Mouse (Mus musculus) midbrain, postnatal 0 days (tissue): Measurements from ENCODE around the gene Olfr612. TPM values are rescaled to one million over a fixed set of nuclear protein-coding genes. Genes with fewer than 3 reads are reported as not detected.

Experiments
- ATAC-seq: fragments of 200-750 bp; cut with Nextera tagmentation; 2 replicates; pipeline ENCODE4 v1.8.0; 2017; ENCODE audit warnings: moderate number of reproducible peaks, mild to moderate bottlenecking, moderate TSS enrichment, moderate library complexity; ENCODE audit not compliant: low FRiP score
- DNase-seq: peaks from one replicate; pipeline ENCODE4 v3.0.0-alpha.2; 2015; ENCODE audit warnings: low spot score
- H3K27ac ChIP-seq: fragments of 300-500 bp; sonication (generic); 2 replicates; pipeline ENCODE4 v1.5.1; 2014; ENCODE audit warnings: low read depth, mild to moderate bottlenecking, low read length, mixed read lengths
- H3K27me3 ChIP-seq: fragments of 300-500 bp; sonication (generic); 2 replicates; pipeline ENCODE4 v1.6.1; 2014; ENCODE audit warnings: low read length, control low read depth, mixed read lengths; ENCODE audit not compliant: insufficient read depth
- H3K36me3 ChIP-seq: fragments of 300-500 bp; sonication (generic); 2 replicates; pipeline ENCODE4 v1.6.1; 2014; ENCODE audit warnings: low read length, control low read depth, mixed read lengths; ENCODE audit not compliant: insufficient read depth
- H3K4me1 ChIP-seq: fragments of 300-500 bp; sonication (generic); 2 replicates; pipeline ENCODE4 v1.6.1; 2014; ENCODE audit warnings: mild to moderate bottlenecking, control low read depth, antibody characterized with exemption, low read length, mixed read lengths; ENCODE audit not compliant: insufficient read depth
- H3K4me2 ChIP-seq: fragments of 300-500 bp; sonication (generic); 2 replicates; pipeline ENCODE4 v1.6.1; 2014; ENCODE audit warnings: low read depth, mild to moderate bottlenecking, low read length, mixed read lengths; ENCODE audit not compliant: poor library complexity, severe bottlenecking
- H3K4me3 ChIP-seq: fragments of 300-500 bp; sonication (generic); 2 replicates; pipeline ENCODE4 v1.5.1; 2014; ENCODE audit warnings: low read depth, mild to moderate bottlenecking, low read length, moderate library complexity
- H3K9ac ChIP-seq: fragments of 300-500 bp; sonication (generic); replicated peaks from 2 replicates; pipeline ENCODE4 v1.6.1; 2014; ENCODE audit warnings: mild to moderate bottlenecking, low read length, moderate library complexity, mixed read lengths; ENCODE audit not compliant: poor library complexity, severe bottlenecking
- H3K9me3 ChIP-seq: fragments of 300-500 bp; sonication (generic); 2 replicates; pipeline ENCODE4 v1.6.1; 2016; ENCODE audit warnings: low read length, control low read depth
- CTCF ChIP-seq: IDR thresholded peaks from 2 replicates; pipeline ENCODE4 v1.5.1; 2016; ENCODE audit warnings: antibody characterized with exemption, mild to moderate bottlenecking
- WGBS: fragments of 180-500 bp; shearing (Covaris S2); extraction: QIAGEN DNeasy Blood & Tissue Kit; methylation state at CpG from one replicate; pipeline ENCODE4 v1.1.7; 2014; 5-methylcytosine and 5-hydroxymethylcytosine counted together
- microRNA-seq: library from miRNA; unstranded; fragments of <30 nt; microRNA quantifications from one replicate; pipeline ENCODE4, GENCODE M21; 2016; ENCODE audit warnings: borderline number of aligned reads
- polyA plus RNA-seq: library from polyadenylated mRNA; unstranded; fragments of >200 nt; fragmentation: Nextera tagmentation; extraction: Ambion mirVana; gene quantifications from 2 replicates; pipeline ENCODE4 v1.2.1, GENCODE M21; 2015
- total RNA-seq: library from RNA; depleted of rRNA; stranded (reverse); fragments of >200 nt; gene quantifications from 2 replicates; pipeline ENCODE4 v1.2.3, GENCODE M21; 2014; rRNA removed

The Olfr612 gene
- total and polyA plus RNA-seq, 2 experiments from 2014 or later = not detected

DNA sequence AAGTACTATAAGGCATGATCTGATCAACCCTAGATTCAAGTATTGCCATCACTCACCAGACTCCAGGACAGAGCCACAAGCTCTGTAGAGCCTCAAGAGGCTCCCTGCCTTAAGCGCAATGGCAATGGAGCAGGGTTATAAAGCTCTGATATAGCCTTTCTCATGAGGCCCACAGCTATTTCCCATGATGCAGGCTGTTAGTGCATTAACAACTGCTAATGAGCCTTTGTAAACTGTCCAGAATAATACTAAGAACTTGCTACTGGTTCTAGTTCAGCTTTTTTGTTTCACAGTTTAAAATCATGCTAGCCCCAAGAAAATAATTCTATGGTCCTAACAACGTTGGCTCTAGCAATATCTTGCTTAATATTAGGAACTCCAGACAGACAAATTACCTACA is 30.5 kb downstream of the Olfr612 start, which contains the start of gene Olfr610:
TSS of gene Olfr610 (minus strand) at position 101 of the 400 bp plus-strand sequence.
- no peak for ATAC-seq
- no peak within 1 kb of the TSS for H3K4me2 ChIP-seq
- H3K9ac ChIP-seq = no peak within 1 kb of the TSS
- H3K27me3 ChIP-seq = no peaks in the 10 kb centered on the region
- no peaks in the 10 kb centered on the region for H3K4me1 ChIP-seq
- no peak for DNase-seq
- no peaks in the 10 kb centered on the region for H3K9me3 ChIP-seq
- no peak for TF ChIP-seq CTCF
- no peak within 1 kb of the TSS for H3K27ac ChIP-seq
- H3K36me3 ChIP-seq = no peaks in the 10 kb centered on the region
- WGBS = 93% methylated on average over 2 of the region's 2 CpGs
- no peak within 1 kb of the TSS for H3K4me3 ChIP-seq

DNA sequence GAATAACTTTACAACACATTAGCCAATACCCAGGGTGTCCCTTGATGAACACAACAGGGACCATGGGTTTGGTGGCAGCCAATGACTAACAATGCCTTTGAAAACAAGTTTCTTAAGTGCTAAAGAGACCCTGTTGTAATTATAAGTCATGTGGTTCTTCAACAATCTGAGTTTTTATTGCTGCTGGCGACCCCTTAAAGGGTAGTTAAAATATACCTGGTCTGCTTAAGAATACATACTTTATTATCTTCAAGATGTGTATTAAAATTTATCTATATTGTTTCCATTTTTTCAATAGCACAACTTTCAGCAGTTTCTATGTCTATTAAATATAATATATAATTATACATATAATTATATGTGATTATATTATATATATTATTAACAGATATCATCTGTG is 44.6 kb downstream of the Olfr612 start, which contains the start of gene Olfr609:
TSS of gene Olfr609 (minus strand) at position 101 of the 400 bp plus-strand sequence.
- no peak for DNase-seq
- no peaks in the 10 kb centered on the region for H3K27me3 ChIP-seq
- TF ChIP-seq CTCF = no peak
- H3K9me3 ChIP-seq = no peaks in the 10 kb centered on the region
- H3K4me2 ChIP-seq = no peak within 1 kb of the TSS
- 60% methylated on average over 1 of the region's 1 CpGs for WGBS
- no peaks in the 10 kb centered on the region for H3K4me1 ChIP-seq
- H3K27ac ChIP-seq = no peak within 1 kb of the TSS
- no peak within 1 kb of the TSS for H3K9ac ChIP-seq
- ATAC-seq = no peak
- H3K4me3 ChIP-seq = no peak within 1 kb of the TSS
- no peaks in the 10 kb centered on the region for H3K36me3 ChIP-seq

Small RNA genes lying within 50 kb of the gene (microRNA-seq; reads per million reads assigned to microRNA genes)
- not detected for gene Gm26506

Other genes starting within 250 kb of the Olfr612 start
Only the 30 nearest of the 33 such genes appear.
- not detected in 2 replicates for gene Olfr597, start 226.4 kb downstream of the Olfr612 start, total RNA-seq
- gene Olfr597, start 226.4 kb downstream of the Olfr612 start, polyA plus RNA-seq = not detected in 2 replicates
- gene Olfr598, start 219.1 kb downstream of the Olfr612 start, total RNA-seq = not detected in 2 replicates
- not detected in 2 replicates for gene Olfr598, start 219.1 kb downstream of the Olfr612 start, polyA plus RNA-seq
- not detected in 2 replicates for gene Olfr599, start 206.8 kb downstream of the Olfr612 start, total RNA-seq
- not detected in 2 replicates for gene Olfr599, start 206.8 kb downstream of the Olfr612 start, polyA plus RNA-seq
- not detected in 2 replicates for gene Olfr600, start 193.0 kb downstream of the Olfr612 start, total RNA-seq
- not detected in 2 replicates for gene Olfr600, start 193.0 kb downstream of the Olfr612 start, polyA plus RNA-seq
- not detected in 2 replicates for gene Olfr601, start 180.1 kb downstream of the Olfr612 start, total RNA-seq
- not detected in 2 replicates for gene Olfr601, start 180.1 kb downstream of the Olfr612 start, polyA plus RNA-seq
- not detected in 2 replicates for gene Olfr603, start 156.5 kb downstream of the Olfr612 start, total RNA-seq
- not detected in 2 replicates for gene Olfr603, start 156.5 kb downstream of the Olfr612 start, polyA plus RNA-seq
- not detected in 2 replicates for gene Usp17lc, start 127.6 kb downstream of the Olfr612 start, total RNA-seq
- gene Usp17lc, start 127.6 kb downstream of the Olfr612 start, polyA plus RNA-seq = not detected in 2 replicates
- not detected in 2 replicates for gene Olfr605, start 97.3 kb downstream of the Olfr612 start, total RNA-seq
- not detected in 2 replicates for gene Olfr605, start 97.3 kb downstream of the Olfr612 start, polyA plus RNA-seq
- gene Olfr606, start 93.7 kb downstream of the Olfr612 start, total RNA-seq = not detected in 2 replicates
- gene Olfr606, start 93.7 kb downstream of the Olfr612 start, polyA plus RNA-seq = not detected in 2 replicates
- gene Olfr607, start 78.6 kb downstream of the Olfr612 start, total RNA-seq = not detected in 2 replicates
- not detected in 2 replicates for gene Olfr607, start 78.6 kb downstream of the Olfr612 start, polyA plus RNA-seq
- not detected in 2 replicates for gene Olfr608, start 72.8 kb downstream of the Olfr612 start, total RNA-seq
- gene Olfr608, start 72.8 kb downstream of the Olfr612 start, polyA plus RNA-seq = not detected in 2 replicates
- gene Olfr609, start 44.7 kb downstream of the Olfr612 start, total RNA-seq = not detected in 2 replicates
- not detected in 2 replicates for gene Olfr609, start 44.7 kb downstream of the Olfr612 start, polyA plus RNA-seq
- not detected in 2 replicates for gene Olfr610, start 30.6 kb downstream of the Olfr612 start, total RNA-seq
- not detected in 2 replicates for gene Olfr610, start 30.6 kb downstream of the Olfr612 start, polyA plus RNA-seq
- gene Olfr611, start 21.9 kb downstream of the Olfr612 start, total RNA-seq = not detected in 2 replicates
- not detected in 2 replicates for gene Olfr611, start 21.9 kb downstream of the Olfr612 start, polyA plus RNA-seq
- gene Olfr613, start 5.4 kb upstream of the Olfr612 start, total RNA-seq = not detected in 2 replicates
- gene Olfr613, start 5.4 kb upstream of the Olfr612 start, polyA plus RNA-seq = not detected in 2 replicates
- not detected in 2 replicates for gene Olfr615, start 13.4 kb upstream of the Olfr612 start, total RNA-seq
- not detected in 2 replicates for gene Olfr615, start 13.4 kb upstream of the Olfr612 start, polyA plus RNA-seq
- gene Olfr616, start 26.4 kb upstream of the Olfr612 start, total RNA-seq = not detected in 2 replicates
- gene Olfr616, start 26.4 kb upstream of the Olfr612 start, polyA plus RNA-seq = not detected in 2 replicates
- not detected in 2 replicates for gene Olfr617, start 30.3 kb upstream of the Olfr612 start, total RNA-seq
- not detected in 2 replicates for gene Olfr617, start 30.3 kb upstream of the Olfr612 start, polyA plus RNA-seq
- not detected in 2 replicates for gene Olfr618, start 47.4 kb upstream of the Olfr612 start, total RNA-seq
- not detected in 2 replicates for gene Olfr618, start 47.4 kb upstream of the Olfr612 start, polyA plus RNA-seq
- gene Olfr619, start 57.9 kb upstream of the Olfr612 start, total RNA-seq = not detected in 2 replicates
- gene Olfr619, start 57.9 kb upstream of the Olfr612 start, polyA plus RNA-seq = not detected in 2 replicates
- not detected in 2 replicates for gene Olfr620, start 69.8 kb upstream of the Olfr612 start, total RNA-seq
- gene Olfr620, start 69.8 kb upstream of the Olfr612 start, polyA plus RNA-seq = not detected in 2 replicates
- not detected in 2 replicates for gene Olfr622, start 100.0 kb upstream of the Olfr612 start, total RNA-seq
- gene Olfr622, start 100.0 kb upstream of the Olfr612 start, polyA plus RNA-seq = not detected in 2 replicates
- not detected in 2 replicates for gene Olfr623, start 121.0 kb upstream of the Olfr612 start, total RNA-seq
- not detected in 2 replicates for gene Olfr623, start 121.0 kb upstream of the Olfr612 start, polyA plus RNA-seq
- not detected in 2 replicates for gene Olfr624, start 128.5 kb upstream of the Olfr612 start, total RNA-seq
- gene Olfr624, start 128.5 kb upstream of the Olfr612 start, polyA plus RNA-seq = not detected in 2 replicates
- not detected in 2 replicates for gene Olfr625-ps1, start 140.0 kb upstream of the Olfr612 start, total RNA-seq
- gene Olfr625-ps1, start 140.0 kb upstream of the Olfr612 start, polyA plus RNA-seq = not detected in 2 replicates
- gene Olfr243, start 172.0 kb upstream of the Olfr612 start, total RNA-seq = not detected in 2 replicates
- gene Olfr243, start 172.0 kb upstream of the Olfr612 start, polyA plus RNA-seq = not detected in 2 replicates
- not detected in 2 replicates for gene Olfr628, start 187.7 kb upstream of the Olfr612 start, total RNA-seq
- not detected in 2 replicates for gene Olfr628, start 187.7 kb upstream of the Olfr612 start, polyA plus RNA-seq
- not detected in 2 replicates for gene Olfr629, start 202.2 kb upstream of the Olfr612 start, total RNA-seq
- gene Olfr629, start 202.2 kb upstream of the Olfr612 start, polyA plus RNA-seq = not detected in 2 replicates
- not detected in 2 replicates for gene Olfr630, start 214.6 kb upstream of the Olfr612 start, total RNA-seq
- not detected in 2 replicates for gene Olfr630, start 214.6 kb upstream of the Olfr612 start, polyA plus RNA-seq
- gene Olfr69, start 228.9 kb upstream of the Olfr612 start, total RNA-seq = not detected in 2 replicates
- not detected in 2 replicates for gene Olfr69, start 228.9 kb upstream of the Olfr612 start, polyA plus RNA-seq